8 mouse cellular contexts compared by ENCODE assay signal in genomic region chr11:88717644-88718049, GRCm38 (mm10). TPM values are rescaled to one million over a fixed set of nuclear protein-coding genes. Genes with fewer than 3 reads are reported as not detected.
DNase-seq lines count a peak whose midpoint lies in the region; ATAC-seq and TF ChIP-seq lines count a peak whose summit lies in the region.

No protein-coding gene starts in this region.

- H3K79me3 ChIP-seq in C2C12 (ENCODE audit: low read depth): peaks cover 11% of the 10 kb centered on the region

- peak overlapping the region; percentile 97 for H3ac ChIP-seq in C2C12 (ENCODE audit: control insufficient read depth, insufficient read length, low read depth)

- peak overlapping the region; percentile 76 for H3K4me3 ChIP-seq in heart, embryonic 11.5 days (ENCODE audit: low read depth, low read length)
- H3K4me3 ChIP-seq in C2C12 (ENCODE audit: insufficient read depth, poor library complexity, severe bottlenecking): peak overlapping the region; percentile 66
- peak overlapping the region; percentile 97 for H3K4me3 ChIP-seq in embryonic facial prominence, embryonic 11.5 days (ENCODE audit: low read depth, low read length)
- H3K4me3 ChIP-seq in intestine, embryonic 16.5 days (ENCODE audit: low read length): peak overlapping the region; percentile 90
- peak overlapping the region; percentile 98 for H3K4me3 ChIP-seq in midbrain, embryonic 15.5 days

- H3K79me2 ChIP-seq in C2C12 (ENCODE audit: control insufficient read depth, insufficient read depth): peaks cover 45% of the 10 kb centered on the region

- H3K9me3 ChIP-seq in heart, embryonic 11.5 days (replicated peaks; ENCODE audit: control insufficient read depth, low read length): no peaks in the 10 kb centered on the region
- H3K9me3 ChIP-seq in embryonic facial prominence, embryonic 11.5 days (replicated peaks; ENCODE audit: control insufficient read depth, low read length): no peaks in the 10 kb centered on the region
- H3K9me3 ChIP-seq in intestine, embryonic 16.5 days (ENCODE audit: control insufficient read depth, low read length): no peaks in the 10 kb centered on the region
- no peaks in the 10 kb centered on the region for H3K9me3 ChIP-seq in midbrain, embryonic 15.5 days

- H3K36me3 ChIP-seq in heart, embryonic 11.5 days (ENCODE audit: control insufficient read depth, insufficient read depth, low read length): no peaks in the 10 kb centered on the region
- peaks cover 17% of the 10 kb centered on the region for H3K36me3 ChIP-seq in C2C12 (ENCODE audit: control insufficient read depth, insufficient read depth)
- H3K36me3 ChIP-seq in embryonic facial prominence, embryonic 11.5 days (replicated peaks; ENCODE audit: control insufficient read depth, insufficient read depth, low read depth, low read length): no peaks in the 10 kb centered on the region
- H3K36me3 ChIP-seq in intestine, embryonic 16.5 days (ENCODE audit: control insufficient read depth, insufficient read depth, low read length): no peaks in the 10 kb centered on the region
- H3K36me3 ChIP-seq in midbrain, embryonic 15.5 days (replicated peaks): no peaks in the 10 kb centered on the region

- H3K27ac ChIP-seq in heart, embryonic 11.5 days (ENCODE audit: low read depth, low read length): peak overlapping the region; percentile 90
- H3K27ac ChIP-seq in embryonic facial prominence, embryonic 11.5 days (replicated peaks; ENCODE audit: low read depth, low read length): peak overlapping the region; percentile 86
- peak overlapping the region; percentile 84 for H3K27ac ChIP-seq in intestine, embryonic 16.5 days (ENCODE audit: low read length)
- peak overlapping the region; percentile 92 for H3K27ac ChIP-seq in midbrain, embryonic 15.5 days

- intact Hi-C loops in heart, postnatal 10 days (cut with DNase I): loop anchor here (1.0 kb wide), 1 partner anchor 161 kb away; no protein-coding TSS in a partner anchor

- peak; percentile 31 for ATAC-seq in heart, embryonic 11.5 days (replicated peaks; ENCODE audit: insufficient number of reproducible peaks, low FRiP score, low TSS enrichment)
- no peak; the same call in 1 of the 2 replicates for ATAC-seq in embryonic facial prominence, embryonic 11.5 days (replicated peaks; ENCODE audit: insufficient number of reproducible peaks, low FRiP score, low TSS enrichment, low read depth)
- peak; percentile 48 for ATAC-seq in intestine, embryonic 16.5 days
- peak; percentile 58 for ATAC-seq in midbrain, embryonic 15.5 days (replicated peaks)

- no peaks in the 10 kb centered on the region for H3K27me3 ChIP-seq in heart, embryonic 11.5 days (ENCODE audit: control insufficient read depth, insufficient read depth, low read length)
- H3K27me3 ChIP-seq in C2C12 (ENCODE audit: control insufficient read depth, insufficient read depth, insufficient read length): no peaks in the 10 kb centered on the region
- no peaks in the 10 kb centered on the region for H3K27me3 ChIP-seq in embryonic facial prominence, embryonic 11.5 days (ENCODE audit: control insufficient read depth, insufficient read depth, low read length)
- H3K27me3 ChIP-seq in intestine, embryonic 16.5 days (replicated peaks; ENCODE audit: control insufficient read depth, insufficient read depth, low read length): no peaks in the 10 kb centered on the region
- H3K27me3 ChIP-seq in midbrain, embryonic 15.5 days (replicated peaks): no peaks in the 10 kb centered on the region

- WGBS in heart, embryonic 11.5 days (ENCODE audit: insufficient replicate concordance): under 1% methylated on average over 33 of the region's 38 CpGs
- under 1% methylated on average over 38 of the region's 38 CpGs for WGBS in embryonic facial prominence, embryonic 11.5 days
- 0% methylated on average over 34 of the region's 38 CpGs for WGBS in intestine, embryonic 16.5 days
- WGBS in midbrain, embryonic 15.5 days: 1% methylated on average over 38 of the region's 38 CpGs

- no peak for TF ChIP-seq CTCF in C2C12 (IDR thresholded peaks at IDR 0.05; ENCODE audit: control insufficient read depth, insufficient read depth, insufficient read length)

- H3K4me2 ChIP-seq in heart, embryonic 11.5 days: peak overlapping the region; percentile 95
- peak overlapping the region; percentile 49 for H3K4me2 ChIP-seq in embryonic facial prominence, embryonic 11.5 days (ENCODE audit: low read depth, low read length)
- H3K4me2 ChIP-seq in intestine, embryonic 16.5 days (ENCODE audit: low read depth, low read length): peak overlapping the region; percentile 94
- peak overlapping the region; percentile 74 for H3K4me2 ChIP-seq in midbrain, embryonic 15.5 days

- no peak for DNase-seq in heart, postnatal 10 days
- DNase-seq in embryonic facial prominence, embryonic 11.5 days (ENCODE audit: low spot score): peak; percentile 55
- no peak for DNase-seq in urinary bladder, postnatal 14 days (ENCODE audit: low spot score)
- no peak for DNase-seq in spleen, adult 12 weeks (ENCODE audit: low spot score)

- H3K4me1 ChIP-seq in heart, embryonic 11.5 days (ENCODE audit: control insufficient read depth, insufficient read depth, low read length): peaks cover 40% of the 10 kb centered on the region
- peaks cover 2% of the 10 kb centered on the region; the same call in 1 of the 2 replicates for H3K4me1 ChIP-seq in embryonic facial prominence, embryonic 11.5 days (ENCODE audit: control insufficient read depth, insufficient read depth, low read length)
- H3K4me1 ChIP-seq in intestine, embryonic 16.5 days (ENCODE audit: control insufficient read depth, insufficient read depth, low read length): peaks cover 26% of the 10 kb centered on the region
- peaks cover 54% of the 10 kb centered on the region for H3K4me1 ChIP-seq in midbrain, embryonic 15.5 days

- H3K9ac ChIP-seq in heart, embryonic 11.5 days (ENCODE audit: low read depth, low read length): peak overlapping the region; percentile 99
- H3K9ac ChIP-seq in embryonic facial prominence, embryonic 11.5 days (replicated peaks; ENCODE audit: low read length): peak overlapping the region; percentile 99
- peak overlapping the region; percentile 98 for H3K9ac ChIP-seq in intestine, embryonic 16.5 days (ENCODE audit: low read depth, low read length)
- H3K9ac ChIP-seq in midbrain, embryonic 15.5 days: peak overlapping the region; percentile 99

TF ChIP-seq in C2C12, 6 proteins besides CTCF, POLR2A, EP300 and RAD21:
- TF ChIP-seq USF1 (IDR thresholded peaks at IDR 0.05; ENCODE audit: low read depth): no peak
- no peak for TF ChIP-seq MYOD1 (IDR thresholded peaks at IDR 0.05; ENCODE audit: control insufficient read depth, insufficient read length, low read depth)
- TF ChIP-seq MAX (IDR thresholded peaks at IDR 0.05): no peak
- no peak for TF ChIP-seq MYOG (IDR thresholded peaks at IDR 0.05; ENCODE audit: control insufficient read depth, extremely low read depth, insufficient read length)
- no peak for TF ChIP-seq FOSL1 (IDR thresholded peaks at IDR 0.05; ENCODE audit: insufficient read depth, low read length, poor library complexity, severe bottlenecking)
- TF ChIP-seq CEBPB (IDR thresholded peaks at IDR 0.05; ENCODE audit: low read depth): no peak
TF ChIP-seq in C2C12: peak in this region for 0.

RNA-seq across cellular contexts. Expression of gene Msi2, which starts 0.7 kb away (rescaled TPM):
- 15.3 and 18.4 TPM in 2 replicates for polyA plus RNA-seq in heart, embryonic 11.5 days (2014; fragmentation: Nextera tagmentation; extraction: Ambion mirVana)
- total RNA-seq in heart, postnatal 10 days (2021): 100 to 1,000 TPM; 218 to 219 TPM
- polyA plus RNA-seq in C2C12 (2012; fragmentation: generic; extraction: Trizol): 8.4 TPM
- polyA plus RNA-seq in embryonic facial prominence, embryonic 11.5 days (2014; fragmentation: Nextera tagmentation; extraction: Ambion mirVana): 13.4 and 15.0 TPM in 2 replicates
- polyA plus RNA-seq in intestine, embryonic 16.5 days (2015; fragmentation: Nextera tagmentation; extraction: Ambion mirVana): 8.7 and 10.0 TPM in 2 replicates
- polyA plus RNA-seq in midbrain, embryonic 15.5 days (2015; fragmentation: Nextera tagmentation; extraction: Ambion mirVana): 32.0 and 33.6 TPM in 2 replicates
